Mouse (Mus musculus): ENCODE data around the gene Ehd1.

DNA sequence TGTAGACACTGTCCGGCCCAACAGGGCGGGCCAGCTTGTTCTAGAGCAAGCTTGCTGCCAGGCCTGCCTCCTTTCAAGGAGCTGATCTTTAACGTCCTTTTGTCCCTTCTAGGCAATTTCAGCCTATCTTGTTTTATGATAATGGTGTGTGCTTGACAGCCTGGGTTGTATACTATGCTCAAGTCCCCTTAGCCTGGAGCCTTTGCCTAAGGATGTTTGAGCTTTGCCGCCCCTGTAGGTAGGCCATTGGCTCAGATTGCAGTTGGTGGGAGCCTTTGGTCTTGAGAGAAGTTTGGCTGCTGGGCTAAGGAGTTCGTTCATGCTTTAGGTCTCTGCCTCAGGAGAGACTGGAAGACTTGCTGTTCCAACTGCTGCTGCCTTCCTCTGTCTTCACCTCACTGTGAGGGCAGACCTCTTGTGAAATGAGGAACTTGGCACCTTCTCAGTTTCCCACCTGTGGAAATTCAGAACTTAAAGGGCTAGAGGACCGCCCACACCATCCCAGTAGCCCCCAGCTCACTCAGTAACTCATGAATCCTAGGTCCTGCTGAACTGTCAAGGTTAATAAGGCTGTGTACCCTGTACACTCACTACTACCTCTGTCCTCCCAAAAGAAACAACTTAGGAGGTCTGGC is 2.0 kb downstream of the Ehd1 start:
- TF ChIP-seq CTCF (IDR thresholded peaks at IDR 0.05; ENCODE audit: low read depth) (no peak), EP300 (optimal IDR thresholded peaks at IDR 0.05) (no peak)
